Mouse (Mus musculus): ENCODE measurements around the gene Dok5. TPM values are rescaled to one million over a fixed set of nuclear protein-coding genes. Genes with fewer than 3 reads are reported as not detected.

Gene Dok5
- polyA plus RNA-seq, 1 experiment from 2014 or later = 14.6 TPM

- ATAC-seq (ENCODE audit: low FRiP score) = peak; percentile 77
- H3K9ac ChIP-seq = no peak overlapping the region
Observed at GRCm38 (mm10) chr2:170877515-170877914, 145.9 kb downstream of the Dok5 start.

GRCm38 (mm10) chr2:170877936-170878335, 146.3 kb downstream of the Dok5 start:
- H3K4me1 ChIP-seq = peaks cover 24% of the 10 kb centered on the region
- peak; percentile 34; the same call in 1 of the 2 replicates for ATAC-seq (ENCODE audit: low FRiP score)
- H3K9ac ChIP-seq = no peak overlapping the region
- WGBS = 63% methylated on average over 5 of the region's 5 CpGs
- no peak overlapping the region for H3K4me2 ChIP-seq
- no peaks in the 10 kb centered on the region for H3K9me3 ChIP-seq
- H3K36me3 ChIP-seq (replicated peaks) = no peaks in the 10 kb centered on the region
- H3K4me3 ChIP-seq (replicated peaks) = no peak overlapping the region
- H3K27ac ChIP-seq = no peak overlapping the region
- H3K27me3 ChIP-seq = peaks cover 7% of the 10 kb centered on the region; the same call in 1 of the 2 replicates

More at GRCm38 (mm10) chr2:170877515-170877914, 145.9 kb downstream of the Dok5 start:
- WGBS = 2% methylated on average over 4 of the region's 4 CpGs
- H3K36me3 ChIP-seq (replicated peaks) = no peaks in the 10 kb centered on the region
- no peaks in the 10 kb centered on the region for H3K9me3 ChIP-seq
- H3K4me3 ChIP-seq (replicated peaks) = no peak overlapping the region
- no peak overlapping the region for H3K4me2 ChIP-seq
- H3K27me3 ChIP-seq = peaks cover 7% of the 10 kb centered on the region; the same call in 1 of the 2 replicates
- peaks cover 24% of the 10 kb centered on the region for H3K4me1 ChIP-seq
- H3K27ac ChIP-seq = no peak overlapping the region

GRCm38 (mm10) chr2:170884209-170884801, 152.7 kb downstream of the Dok5 start:
- Histone ChIP-seq H3K4me1 (peaks cover 9% of the 10 kb centered on the region; the same call in 1 of the 2 replicates), H3K4me2 (no peak overlapping the region), H3K9ac (no peak overlapping the region), H3K27ac (no peak overlapping the region), H3K9me3 (no peaks in the 10 kb centered on the region), H3K27me3 (0 out of 2 replicates have a peak, but pooled peaks cover 4% of the 10 kb centered on the region), H3K4me3 (replicated peaks) (no peak overlapping the region), H3K36me3 (replicated peaks) (no peaks in the 10 kb centered on the region)
- ATAC-seq (ENCODE audit: low FRiP score) = no peak
- 65% methylated on average over 4 of the region's 4 CpGs for WGBS

GRCm38 (mm10) chr2:170887984-170888383, 156.4 kb downstream of the Dok5 start:
- Histone ChIP-seq H3K9me3 (no peaks in the 10 kb centered on the region), H3K4me2 (no peak overlapping the region), H3K4me1 (no peaks in the 10 kb centered on the region), H3K4me3 (replicated peaks) (no peak overlapping the region), H3K27ac (no peak overlapping the region), H3K27me3 (0 out of 2 replicates have a peak, but pooled peaks cover 4% of the 10 kb centered on the region), H3K9ac (no peak overlapping the region), H3K36me3 (replicated peaks) (no peaks in the 10 kb centered on the region)
- WGBS = 69% methylated on average over 9 of the region's 9 CpGs
- ATAC-seq (ENCODE audit: low FRiP score) = no peak

GRCm38 (mm10) chr2:170895096-170895495, 163.5 kb downstream of the Dok5 start:
- no peak for ATAC-seq (ENCODE audit: low FRiP score)
- no peaks in the 10 kb centered on the region for H3K36me3 ChIP-seq (replicated peaks)
- no peak overlapping the region for H3K27ac ChIP-seq
- H3K27me3 ChIP-seq = no peaks in the 10 kb centered on the region
- H3K4me3 ChIP-seq (replicated peaks) = no peak overlapping the region
- no peak overlapping the region for H3K9ac ChIP-seq
- H3K9me3 ChIP-seq = no peaks in the 10 kb centered on the region
- no peaks in the 10 kb centered on the region for H3K4me1 ChIP-seq
- H3K4me2 ChIP-seq = no peak overlapping the region
- WGBS = 71% methylated on average over 8 of the region's 8 CpGs

- no peaks in the 10 kb centered on the region for H3K36me3 ChIP-seq (replicated peaks)
- H3K4me1 ChIP-seq = peaks cover 21% of the 10 kb centered on the region
- peak overlapping the region; percentile 37 for H3K4me2 ChIP-seq
- no peaks in the 10 kb centered on the region for H3K27me3 ChIP-seq
- WGBS = 12% methylated on average over 13 of the region's 13 CpGs
- H3K9me3 ChIP-seq = 0 out of 2 replicates have a peak, but pooled peaks cover 2% of the 10 kb centered on the region
- H3K27ac ChIP-seq = peak overlapping the region; percentile 86
- no peak overlapping the region for H3K4me3 ChIP-seq (replicated peaks)
- ATAC-seq (ENCODE audit: low FRiP score) = peak; percentile 89
- no peak overlapping the region for H3K9ac ChIP-seq
Observed at GRCm38 (mm10) chr2:170902204-170903028, 170.8 kb downstream of the Dok5 start.

GRCm38 (mm10) chr2:170903029-170903306, 171.4 kb downstream of the Dok5 start:
- H3K4me1 ChIP-seq = peaks cover 21% of the 10 kb centered on the region
- H3K27me3 ChIP-seq = no peaks in the 10 kb centered on the region
- WGBS = 26% methylated on average over 7 of the region's 7 CpGs
- H3K27ac ChIP-seq = peak overlapping the region; percentile 86
- no peak overlapping the region for H3K9ac ChIP-seq
- no peak overlapping the region for H3K4me3 ChIP-seq (replicated peaks)
- peak; percentile 62 for ATAC-seq (ENCODE audit: low FRiP score)
- peak overlapping the region; percentile 37 for H3K4me2 ChIP-seq
- H3K9me3 ChIP-seq = 0 out of 2 replicates have a peak, but pooled peaks cover 2% of the 10 kb centered on the region
- H3K36me3 ChIP-seq (replicated peaks) = no peaks in the 10 kb centered on the region

GRCm38 (mm10) chr2:170903367-170903766, 171.8 kb downstream of the Dok5 start:
- Histone ChIP-seq H3K36me3 (replicated peaks) (no peaks in the 10 kb centered on the region), H3K4me2 (no peak overlapping the region), H3K4me1 (peaks cover 21% of the 10 kb centered on the region), H3K27ac (peak overlapping the region; percentile 86), H3K9ac (no peak overlapping the region), H3K4me3 (replicated peaks) (no peak overlapping the region), H3K27me3 (no peaks in the 10 kb centered on the region), H3K9me3 (0 out of 2 replicates have a peak, but pooled peaks cover 2% of the 10 kb centered on the region)
- 94% methylated on average over 9 of the region's 9 CpGs for WGBS
- ATAC-seq (ENCODE audit: low FRiP score) = peak; percentile 27; the same call in 1 of the 2 replicates

GRCm38 (mm10) chr2:170912589-170913223, 181.1 kb downstream of the Dok5 start:
- H3K27ac ChIP-seq = no peak overlapping the region
- no peak overlapping the region for H3K4me3 ChIP-seq (replicated peaks)
- ATAC-seq (ENCODE audit: low FRiP score) = no peak
- peaks cover 4% of the 10 kb centered on the region; the same call in 1 of the 2 replicates for H3K4me1 ChIP-seq
- 49% methylated on average over 13 of the region's 13 CpGs for WGBS
- no peak overlapping the region for H3K9ac ChIP-seq
- no peaks in the 10 kb centered on the region for H3K36me3 ChIP-seq (replicated peaks)
- no peaks in the 10 kb centered on the region for H3K9me3 ChIP-seq
- H3K27me3 ChIP-seq = no peaks in the 10 kb centered on the region
- H3K4me2 ChIP-seq = no peak overlapping the region

GRCm38 (mm10) chr2:170913863-170914262, 182.3 kb downstream of the Dok5 start:
- H3K9me3 ChIP-seq = no peaks in the 10 kb centered on the region
- peaks cover 4% of the 10 kb centered on the region; the same call in 1 of the 2 replicates for H3K4me1 ChIP-seq
- H3K9ac ChIP-seq = no peak overlapping the region
- H3K27ac ChIP-seq = no peak overlapping the region
- H3K36me3 ChIP-seq (replicated peaks) = no peaks in the 10 kb centered on the region
- no peak overlapping the region for H3K4me3 ChIP-seq (replicated peaks)
- H3K27me3 ChIP-seq = no peaks in the 10 kb centered on the region
- H3K4me2 ChIP-seq = no peak overlapping the region
- no peak for ATAC-seq (ENCODE audit: low FRiP score)
- 76% methylated on average over 11 of the region's 11 CpGs for WGBS

- ATAC-seq (ENCODE audit: low FRiP score) = no peak
- H3K36me3 ChIP-seq (replicated peaks) = no peaks in the 10 kb centered on the region
Observed at GRCm38 (mm10) chr2:170915646-170916045, 184.0 kb downstream of the Dok5 start.

GRCm38 (mm10) chr2:170922260-170922659, 190.7 kb downstream of the Dok5 start:
- 9% methylated on average over 3 of the region's 3 CpGs for WGBS
- Histone ChIP-seq H3K36me3 (replicated peaks) (no peaks in the 10 kb centered on the region), H3K4me3 (replicated peaks) (no peak overlapping the region), H3K27ac (0 out of 2 replicates have a peak overlapping the region, but pooled peaks have one; percentile 27), H3K4me2 (no peak overlapping the region), H3K9me3 (no peaks in the 10 kb centered on the region), H3K27me3 (no peaks in the 10 kb centered on the region), H3K4me1 (peaks cover 7% of the 10 kb centered on the region; the same call in 1 of the 2 replicates), H3K9ac (no peak overlapping the region)
- no peak for ATAC-seq (ENCODE audit: low FRiP score)

More at GRCm38 (mm10) chr2:170915646-170916045, 184.0 kb downstream of the Dok5 start:
- 93% methylated on average over 8 of the region's 8 CpGs for WGBS
- no peaks in the 10 kb centered on the region for H3K9me3 ChIP-seq
- H3K9ac ChIP-seq = no peak overlapping the region
- no peaks in the 10 kb centered on the region for H3K27me3 ChIP-seq
- H3K4me3 ChIP-seq (replicated peaks) = no peak overlapping the region
- peaks cover 4% of the 10 kb centered on the region; the same call in 1 of the 2 replicates for H3K4me1 ChIP-seq
- H3K27ac ChIP-seq = no peak overlapping the region
- H3K4me2 ChIP-seq = no peak overlapping the region

Data from forebrain, embryonic 12.5 days (tissue).